Mouse (Mus musculus) heart, postnatal 0 days (tissue): Measurements from ENCODE around the gene Skil. TPM values are rescaled to one million over a fixed set of nuclear protein-coding genes. Genes with fewer than 3 reads are reported as not detected.

Experiments
- ATAC-seq: fragments of 200-750 bp; cut with Nextera tagmentation; 2 replicates; pipeline ENCODE4 v1.8.0; 2017; ENCODE audit warnings: low read depth, moderate number of reproducible peaks, moderate library complexity; ENCODE audit not compliant: insufficient read depth
- DNase-seq: peaks from one replicate; pipeline ENCODE4 v3.0.0-alpha.2; 2016; ENCODE audit warnings: low spot score
- H3K27ac ChIP-seq: fragments of 300-500 bp; sonication (generic); 2 replicates; pipeline ENCODE4 v1.5.1; 2014; ENCODE audit warnings: low read depth, mild to moderate bottlenecking
- H3K27me3 ChIP-seq: fragments of 300-500 bp; sonication (generic); 2 replicates; pipeline ENCODE4 v1.6.1; 2014; ENCODE audit warnings: low read length, mixed read lengths; ENCODE audit not compliant: control insufficient read depth, insufficient read depth
- H3K36me3 ChIP-seq: fragments of 300-500 bp; sonication (generic); replicated peaks from 2 replicates; pipeline ENCODE4 v1.6.1; 2014; ENCODE audit warnings: low read length, mixed read lengths; ENCODE audit not compliant: control insufficient read depth, insufficient read depth
- H3K4me1 ChIP-seq: fragments of 300-500 bp; sonication (generic); 2 replicates; pipeline ENCODE4 v1.6.1; 2014; ENCODE audit warnings: antibody characterized with exemption; ENCODE audit not compliant: control insufficient read depth, insufficient read depth
- H3K4me2 ChIP-seq: fragments of 300-500 bp; sonication (generic); 2 replicates; pipeline ENCODE4 v1.6.1; 2014; ENCODE audit warnings: low read depth, mild to moderate bottlenecking, low read length, moderate library complexity
- H3K4me3 ChIP-seq: fragments of 300-500 bp; sonication (generic); 2 replicates; pipeline ENCODE4 v1.5.1; 2014; ENCODE audit warnings: low read depth, low read length
- H3K9ac ChIP-seq: fragments of 300-500 bp; sonication (generic); replicated peaks from 2 replicates; pipeline ENCODE4 v1.6.1; 2014; ENCODE audit warnings: low read depth, low read length, mixed read lengths
- H3K9me3 ChIP-seq: fragments of 300-500 bp; sonication (generic); replicated peaks from 2 replicates; pipeline ENCODE4 v1.6.1; 2016; ENCODE audit warnings: low read length; ENCODE audit not compliant: control insufficient read depth
- CTCF ChIP-seq: IDR thresholded peaks from 2 replicates; pipeline ENCODE4 v1.5.1; 2016; ENCODE audit warnings: antibody characterized with exemption, control low read depth, low read depth
- EP300 ChIP-seq: IDR thresholded peaks from 2 replicates; pipeline ENCODE4 v1.6.1; 2016; ENCODE audit warnings: antibody characterized with exemption, low read depth
- WGBS: fragments of 180-500 bp; shearing (Covaris S2); extraction: QIAGEN DNeasy Blood & Tissue Kit; methylation state at CpG from one replicate; pipeline ENCODE4 v1.1.7; 2014; 5-methylcytosine and 5-hydroxymethylcytosine counted together
- polyA plus RNA-seq: library from polyadenylated mRNA; unstranded; fragments of >200 nt; fragmentation: Nextera tagmentation; extraction: Ambion mirVana; gene quantifications from 2 replicates; pipeline ENCODE4 v1.2.1, GENCODE M21; 2015
- total RNA-seq: library from RNA; depleted of rRNA; stranded (reverse); fragments of >200 nt; gene quantifications from 2 replicates; pipeline ENCODE4 v1.2.3, GENCODE M21; 2014; ENCODE audit warnings: low replicate concordance

Skil gene
- total and polyA plus RNA-seq, 2 experiments from 2014 or later: 10.7 to 13.1 TPM

GRCm38 (mm10) chr3:31088789-31089775 is 5.8 kb upstream of the Skil start:
- H3K9ac ChIP-seq: no peak overlapping the region
- WGBS: 63% methylated on average over 9 of the region's 10 CpGs

GRCm38 (mm10) chr3:31089956-31090355 is 4.9 kb upstream of the Skil start:
- 46% methylated on average over 7 of the region's 7 CpGs for WGBS
- no peak for TF ChIP-seq CTCF
- TF ChIP-seq EP300: no peak

More at GRCm38 (mm10) chr3:31088789-31089775, 5.8 kb upstream of the Skil start:
- ATAC-seq (no peak), DNase-seq (no peak)
- no peak for TF ChIP-seq EP300
- no peak for TF ChIP-seq CTCF
- Histone ChIP-seq H3K9me3 (no peaks in the 10 kb centered on the region), H3K36me3 (no peaks in the 10 kb centered on the region), H3K4me2 (no peak overlapping the region), H3K4me1 (peaks cover 4% of the 10 kb centered on the region; the same call in 1 of the 2 replicates), H3K27me3 (0 out of 2 replicates have a peak, but pooled peaks cover 4% of the 10 kb centered on the region), H3K27ac (no peak overlapping the region), H3K4me3 (no peak overlapping the region)

GRCm38 (mm10) chr3:31093196-31093595 is 1.7 kb upstream of the Skil start:
- H3K36me3 ChIP-seq: no peaks in the 10 kb centered on the region
- H3K9ac ChIP-seq: no peak overlapping the region
- H3K9me3 ChIP-seq: no peaks in the 10 kb centered on the region
- TF ChIP-seq CTCF (no peak), EP300 (no peak)
- no peaks in the 10 kb centered on the region for H3K27me3 ChIP-seq
- H3K4me3 ChIP-seq: peak overlapping the region; percentile 95
- peaks cover 12% of the 10 kb centered on the region for H3K4me1 ChIP-seq
- DNase-seq: peak; percentile 18
- H3K4me2 ChIP-seq: peak overlapping the region; percentile 82
- peak overlapping the region; percentile 98 for H3K27ac ChIP-seq
- WGBS: 8% methylated on average over 13 of the region's 13 CpGs
- ATAC-seq: no peak

More at GRCm38 (mm10) chr3:31089956-31090355, 4.9 kb upstream of the Skil start:
- no peak for ATAC-seq
- Histone ChIP-seq H3K4me3 (no peak overlapping the region), H3K27me3 (0 out of 2 replicates have a peak, but pooled peaks cover 4% of the 10 kb centered on the region), H3K4me2 (no peak overlapping the region), H3K4me1 (peaks cover 4% of the 10 kb centered on the region; the same call in 1 of the 2 replicates), H3K36me3 (no peaks in the 10 kb centered on the region), H3K27ac (no peak overlapping the region), H3K9me3 (no peaks in the 10 kb centered on the region), H3K9ac (no peak overlapping the region)
- DNase-seq: peak; percentile 17

- no peaks in the 10 kb centered on the region for H3K9me3 ChIP-seq
- H3K27me3 ChIP-seq: no peaks in the 10 kb centered on the region
- H3K36me3 ChIP-seq: no peaks in the 10 kb centered on the region
- peak; percentile 57 for ATAC-seq
- H3K9ac ChIP-seq: peak overlapping the region; percentile 86
- peak overlapping the region; percentile 98 for H3K27ac ChIP-seq
- H3K4me1 ChIP-seq: peaks cover 15% of the 10 kb centered on the region
- peak overlapping the region; percentile 82 for H3K4me2 ChIP-seq
- no peak for TF ChIP-seq CTCF
- no peak for TF ChIP-seq EP300
- under 1% methylated on average over 43 of the region's 58 CpGs for WGBS
- H3K4me3 ChIP-seq: peak overlapping the region; percentile 95
- DNase-seq: peak; percentile 56
These were observed 1.1 kb upstream of the Skil start for GRCm38 (mm10) chr3:31093627-31094351.

- no peak for DNase-seq
- TF ChIP-seq CTCF (no peak), EP300 (no peak)
- H3K9me3 ChIP-seq: no peaks in the 10 kb centered on the region
- 0 out of 2 replicates have a peak, but pooled peaks have one; percentile 3 for ATAC-seq
- H3K9ac ChIP-seq: peak overlapping the region; percentile 94
- H3K27ac ChIP-seq: peak overlapping the region; percentile 98
- H3K4me2 ChIP-seq: peak overlapping the region; percentile 82
- no peaks in the 10 kb centered on the region for H3K36me3 ChIP-seq
- WGBS: under 1% methylated on average over 17 of the region's 39 CpGs
- H3K27me3 ChIP-seq: no peaks in the 10 kb centered on the region
- H3K4me3 ChIP-seq: peak overlapping the region; percentile 95
- peaks cover 18% of the 10 kb centered on the region for H3K4me1 ChIP-seq
These were observed 277 bp downstream of the Skil start for GRCm38 (mm10) chr3:31095179-31095490.
